Mouse (Mus musculus) kidney, adult 18-20 months (tissue): ENCODE data around the gene Plb1.

Experiments used
- DNase-seq: peaks from one replicate; pipeline ENCODE4 v3.0.0; 2021

Plb1 gene

GRCm38 (mm10) chr5:32395101-32395892, 162.8 kb downstream of the Plb1 start:
- DNase-seq: no peak

GRCm38 (mm10) chr5:32397719-32398118, 165.2 kb downstream of the Plb1 start:
- no peak for DNase-seq

- no peak for DNase-seq
Measured at GRCm38 (mm10) chr5:32400926-32401325, 168.4 kb downstream of the Plb1 start.

GRCm38 (mm10) chr5:32403082-32403953, 170.8 kb downstream of the Plb1 start:
- DNase-seq: no peak

GRCm38 (mm10) chr5:32405199-32405855, 172.8 kb downstream of the Plb1 start:
- DNase-seq: no peak

GRCm38 (mm10) chr5:32408771-32409170, 176.3 kb downstream of the Plb1 start:
- no peak for DNase-seq

- no peak for DNase-seq
Measured at GRCm38 (mm10) chr5:32409747-32410146, 177.2 kb downstream of the Plb1 start.

- no peak for DNase-seq
Measured at GRCm38 (mm10) chr5:32410954-32411688, 178.6 kb downstream of the Plb1 start.

GRCm38 (mm10) chr5:32412186-32412950, 179.9 kb downstream of the Plb1 start:
- no peak for DNase-seq

GRCm38 (mm10) chr5:32413083-32413482, 180.6 kb downstream of the Plb1 start:
- no peak for DNase-seq

GRCm38 (mm10) chr5:32413569-32413968, 181.1 kb downstream of the Plb1 start:
- no peak for DNase-seq

- no peak for DNase-seq
Measured at GRCm38 (mm10) chr5:32414461-32414985, 182.0 kb downstream of the Plb1 start.

- no peak for DNase-seq
Measured at GRCm38 (mm10) chr5:32415554-32415953, 183.0 kb downstream of the Plb1 start.
